Mouse (Mus musculus) kidney, postnatal 0 days (tissue): Measurements from ENCODE around the gene Osbp. TPM values are rescaled to one million over a fixed set of nuclear protein-coding genes. Genes with fewer than 3 reads are reported as not detected.

Source experiments
- ATAC-seq: fragments of 200-750 bp; cut with Nextera tagmentation; replicated peaks from 2 replicates; pipeline ENCODE4 v1.8.0; 2017; ENCODE audit warnings: low read depth, moderate number of reproducible peaks, moderate TSS enrichment, moderate library complexity; ENCODE audit not compliant: low FRiP score
- DNase-seq: peaks from one replicate; pipeline ENCODE4 v3.0.0-alpha.2; 2016; ENCODE audit warnings: low spot score
- H3K27ac ChIP-seq: fragments of 300-500 bp; sonication (generic); 2 replicates; pipeline ENCODE4 v1.5.1; 2014; ENCODE audit warnings: mild to moderate bottlenecking
- H3K27me3 ChIP-seq: fragments of 300-500 bp; sonication (generic); 2 replicates; pipeline ENCODE4 v1.6.1; 2014; ENCODE audit warnings: low read length, mixed read lengths; ENCODE audit not compliant: insufficient read depth
- H3K36me3 ChIP-seq: fragments of 300-500 bp; sonication (generic); 2 replicates; pipeline ENCODE4 v1.6.1; 2014; ENCODE audit warnings: low read length, mixed read lengths; ENCODE audit not compliant: insufficient read depth
- H3K4me1 ChIP-seq: fragments of 300-500 bp; sonication (generic); replicated peaks from 2 replicates; pipeline ENCODE4 v1.6.1; 2014; ENCODE audit warnings: antibody characterized with exemption, low read length, mixed read lengths; ENCODE audit not compliant: insufficient read depth
- H3K4me2 ChIP-seq: fragments of 300-500 bp; sonication (generic); 2 replicates; pipeline ENCODE4 v1.6.1; 2014; ENCODE audit warnings: mild to moderate bottlenecking, low read length, moderate library complexity, mixed read lengths
- H3K4me3 ChIP-seq: fragments of 300-500 bp; sonication (generic); replicated peaks from 2 replicates; pipeline ENCODE4 v1.5.1; 2014; ENCODE audit warnings: low read depth, low read length
- H3K9ac ChIP-seq: fragments of 300-500 bp; sonication (generic); 2 replicates; pipeline ENCODE4 v1.6.1; 2014; ENCODE audit warnings: low read depth, low read length
- H3K9me3 ChIP-seq: fragments of 300-500 bp; sonication (generic); replicated peaks from 2 replicates; pipeline ENCODE4 v1.6.1; 2016; ENCODE audit warnings: low read length, inconsistent platforms, mixed read lengths
- CTCF ChIP-seq: IDR thresholded peaks from 2 replicates; pipeline ENCODE4 v1.5.1; 2016; ENCODE audit warnings: antibody characterized with exemption, low read depth, mild to moderate bottlenecking, moderate library complexity
- WGBS: fragments of 180-500 bp; shearing (Covaris S2); extraction: QIAGEN DNeasy Blood & Tissue Kit; methylation state at CpG from one replicate; pipeline ENCODE4 v1.1.7; 2014; 5-methylcytosine and 5-hydroxymethylcytosine counted together
- polyA plus RNA-seq: library from polyadenylated mRNA; unstranded; fragments of >200 nt; fragmentation: Nextera tagmentation; extraction: Ambion mirVana; gene quantifications from 2 replicates; pipeline ENCODE4 v1.2.1, GENCODE M21; 2015

The Osbp gene
- polyA plus RNA-seq, 1 experiment from 2014 or later = 6.1 TPM

- H3K4me2 ChIP-seq = no peak overlapping the region
- H3K27ac ChIP-seq = no peak overlapping the region
- no peaks in the 10 kb centered on the region for H3K4me1 ChIP-seq
- DNase-seq (no peak), ATAC-seq (no peak)
- H3K9ac ChIP-seq = no peak overlapping the region
- H3K36me3 ChIP-seq = no peaks in the 10 kb centered on the region
- no peak for TF ChIP-seq CTCF
- 51% methylated on average over 1 of the region's 1 CpGs for WGBS
- no peak overlapping the region for H3K4me3 ChIP-seq
- no peaks in the 10 kb centered on the region for H3K27me3 ChIP-seq
- H3K9me3 ChIP-seq = no peaks in the 10 kb centered on the region
Measured at GRCm38 (mm10) chr19:11949878-11950277, 15.9 kb upstream of the Osbp start.

- TF ChIP-seq CTCF = no peak
- Histone ChIP-seq H3K9ac (no peak overlapping the region), H3K9me3 (no peaks in the 10 kb centered on the region), H3K4me1 (no peaks in the 10 kb centered on the region), H3K27ac (no peak overlapping the region), H3K27me3 (no peaks in the 10 kb centered on the region), H3K4me2 (no peak overlapping the region), H3K36me3 (no peaks in the 10 kb centered on the region), H3K4me3 (no peak overlapping the region)
- DNase-seq (no peak), ATAC-seq (no peak)
- WGBS = 77% methylated on average over 7 of the region's 7 CpGs
Measured at GRCm38 (mm10) chr19:11950747-11951146, 15.0 kb upstream of the Osbp start.

- Histone ChIP-seq H3K4me3 (no peak overlapping the region), H3K9me3 (no peaks in the 10 kb centered on the region), H3K9ac (no peak overlapping the region), H3K4me1 (no peaks in the 10 kb centered on the region), H3K27me3 (no peaks in the 10 kb centered on the region), H3K4me2 (no peak overlapping the region), H3K27ac (no peak overlapping the region), H3K36me3 (no peaks in the 10 kb centered on the region)
- ATAC-seq = 0 out of 2 replicates have a peak, but pooled peaks have one; percentile 3
- 53% methylated on average over 6 of the region's 6 CpGs for WGBS
- peak; percentile 12 for DNase-seq
- TF ChIP-seq CTCF = peak; percentile 24; the same call in 1 of the 2 replicates
Measured at GRCm38 (mm10) chr19:11954206-11954605, 11.5 kb upstream of the Osbp start.

- no peaks in the 10 kb centered on the region for H3K9me3 ChIP-seq
- no peaks in the 10 kb centered on the region for H3K4me1 ChIP-seq
- no peak for TF ChIP-seq CTCF
- 63% methylated on average over 5 of the region's 5 CpGs for WGBS
- H3K36me3 ChIP-seq = no peaks in the 10 kb centered on the region
- H3K27ac ChIP-seq = no peak overlapping the region
- no peak overlapping the region for H3K9ac ChIP-seq
- H3K4me3 ChIP-seq = no peak overlapping the region
- no peaks in the 10 kb centered on the region for H3K27me3 ChIP-seq
- no peak for DNase-seq
- no peak for ATAC-seq
- no peak overlapping the region for H3K4me2 ChIP-seq
Measured at GRCm38 (mm10) chr19:11956636-11957035, 9.1 kb upstream of the Osbp start.

DNA sequence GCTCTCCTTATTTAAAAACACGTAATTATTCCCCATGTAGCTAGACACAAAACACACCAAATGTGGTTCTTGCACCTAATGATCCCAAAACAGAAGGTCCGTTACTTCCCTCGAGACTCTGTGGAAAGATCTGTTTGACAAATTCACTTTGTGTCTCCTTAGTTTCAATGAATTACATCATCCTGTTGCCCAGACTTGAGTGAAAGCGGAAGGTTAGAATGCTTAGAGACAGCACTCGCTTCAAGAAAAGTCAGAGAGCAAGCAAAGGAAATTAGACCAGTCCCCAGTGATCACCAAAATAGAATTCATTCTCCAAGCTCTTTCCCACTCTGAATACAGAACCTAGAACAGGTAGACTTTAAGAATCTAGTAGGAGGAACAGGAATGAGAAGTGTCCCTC is 8.3 kb upstream of the Osbp start:
- no peaks in the 10 kb centered on the region for H3K36me3 ChIP-seq
- H3K4me1 ChIP-seq = no peaks in the 10 kb centered on the region
- no peak overlapping the region for H3K4me3 ChIP-seq
- no peak for TF ChIP-seq CTCF
- ATAC-seq (no peak), DNase-seq (no peak)
- H3K4me2 ChIP-seq = no peak overlapping the region
- H3K27me3 ChIP-seq = no peaks in the 10 kb centered on the region
- H3K9ac ChIP-seq = no peak overlapping the region
- no peak overlapping the region for H3K27ac ChIP-seq
- no peaks in the 10 kb centered on the region for H3K9me3 ChIP-seq
- 90% methylated on average over 5 of the region's 5 CpGs for WGBS

DNA sequence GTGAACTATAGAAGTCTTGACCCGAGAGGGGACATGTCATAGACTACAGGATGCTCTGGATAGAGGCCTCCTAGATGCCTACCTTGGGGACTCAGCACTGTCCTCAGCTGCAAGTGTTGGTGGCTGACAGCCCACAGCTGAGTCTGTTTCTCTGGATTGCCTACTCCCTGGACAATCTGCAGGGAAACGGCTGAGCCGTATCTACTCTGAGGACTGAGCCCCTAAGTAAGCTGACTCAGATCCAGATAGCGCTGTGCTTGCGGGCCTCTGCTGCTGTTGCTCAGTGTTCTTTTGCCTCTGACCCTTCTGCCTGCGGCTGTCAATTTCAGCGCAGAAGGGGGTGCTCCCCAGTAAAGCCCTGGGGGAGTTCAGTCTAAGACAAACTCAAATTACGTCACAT is 7.9 kb upstream of the Osbp start:
- Histone ChIP-seq H3K4me3 (no peak overlapping the region), H3K9me3 (no peaks in the 10 kb centered on the region), H3K4me1 (no peaks in the 10 kb centered on the region), H3K4me2 (no peak overlapping the region), H3K36me3 (no peaks in the 10 kb centered on the region), H3K27ac (no peak overlapping the region), H3K9ac (no peak overlapping the region), H3K27me3 (no peaks in the 10 kb centered on the region)
- no peak for TF ChIP-seq CTCF
- no peak for ATAC-seq
- WGBS = 83% methylated on average over 8 of the region's 8 CpGs
- no peak for DNase-seq

DNA sequence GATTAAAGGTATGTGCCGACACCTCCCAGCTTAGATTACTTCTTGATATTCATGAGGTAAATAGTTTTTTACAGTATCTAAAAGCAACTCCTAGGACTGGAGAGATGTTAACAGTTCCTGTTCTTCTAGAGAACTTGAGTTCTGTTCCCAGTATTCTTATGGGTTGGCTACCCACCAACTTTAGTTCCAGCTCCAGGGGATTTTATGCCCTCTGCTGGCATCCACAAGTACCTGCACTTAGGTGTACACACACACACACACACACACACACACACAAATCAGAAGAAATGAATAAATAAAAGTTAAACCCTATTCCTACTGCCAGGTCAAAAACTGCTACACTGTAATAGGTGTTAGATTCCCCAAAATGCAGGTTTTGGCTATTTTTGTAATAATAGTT is 1.5 kb upstream of the Osbp start:
- Histone ChIP-seq H3K36me3 (no peaks in the 10 kb centered on the region), H3K27me3 (no peaks in the 10 kb centered on the region), H3K4me2 (peak overlapping the region; percentile 57), H3K4me3 (peak overlapping the region; percentile 40; the same call in 1 of the 2 replicates), H3K4me1 (0 out of 2 replicates have a peak, but pooled peaks cover 7% of the 10 kb centered on the region), H3K9ac (no peak overlapping the region), H3K27ac (no peak overlapping the region), H3K9me3 (no peaks in the 10 kb centered on the region)
- DNase-seq (no peak), ATAC-seq (no peak)
- TF ChIP-seq CTCF = peak; percentile 37
- 96% methylated on average over 1 of the region's 1 CpGs for WGBS
